Mouse (Mus musculus) liver, embryonic 12.5 days (tissue): ENCODE measurements around the gene Ppp2r2c. TPM values are rescaled to one million over a fixed set of nuclear protein-coding genes. Genes with fewer than 3 reads are reported as not detected.

Source experiments
- ATAC-seq: fragments of 200-750 bp; cut with Nextera tagmentation; 2 replicates; pipeline ENCODE4 v1.8.0; 2017; ENCODE audit warnings: moderate number of reproducible peaks, mild to moderate bottlenecking, moderate library complexity
- H3K27ac ChIP-seq: fragments of 300-500 bp; sonication (generic); 2 replicates; pipeline ENCODE4 v1.5.1; 2016; ENCODE audit warnings: mild to moderate bottlenecking
- H3K27me3 ChIP-seq: fragments of 300-500 bp; sonication (generic); replicated peaks from 2 replicates; pipeline ENCODE4 v1.6.1; 2016; ENCODE audit warnings: mild to moderate bottlenecking, moderate library complexity
- H3K36me3 ChIP-seq: fragments of 300-500 bp; sonication (generic); 2 replicates; pipeline ENCODE4 v1.6.1; 2016; ENCODE audit warnings: mild to moderate bottlenecking, moderate library complexity
- H3K4me1 ChIP-seq: fragments of 300-500 bp; sonication (generic); 2 replicates; pipeline ENCODE4 v1.6.1; 2016
- H3K4me2 ChIP-seq: fragments of 300-500 bp; sonication (generic); 2 replicates; pipeline ENCODE4 v1.6.1; 2016; ENCODE audit warnings: mild to moderate bottlenecking, moderate library complexity
- H3K4me3 ChIP-seq: fragments of 300-500 bp; sonication (generic); 2 replicates; pipeline ENCODE4 v1.5.1; 2016; ENCODE audit warnings: mild to moderate bottlenecking, moderate library complexity
- H3K9ac ChIP-seq: fragments of 300-500 bp; sonication (generic); 2 replicates; pipeline ENCODE4 v1.6.1; 2016; ENCODE audit warnings: mild to moderate bottlenecking, moderate library complexity
- H3K9me3 ChIP-seq: fragments of 300-500 bp; sonication (generic); replicated peaks from 2 replicates; pipeline ENCODE4 v1.6.1; 2016; ENCODE audit warnings: mild to moderate bottlenecking, moderate library complexity
- WGBS: fragments of 180-500 bp; shearing (Covaris S2); methylation state at CpG from one replicate; pipeline ENCODE4 v1.1.7; 2016; ENCODE audit not compliant: insufficient replicate concordance; 5-methylcytosine and 5-hydroxymethylcytosine counted together
- polyA plus RNA-seq: library from polyadenylated mRNA; unstranded; fragments of >200 nt; fragmentation: Nextera tagmentation; extraction: Ambion mirVana; gene quantifications from 2 replicates; pipeline ENCODE4 v1.2.1, GENCODE M21; 2016

Gene Ppp2r2c
- 0.08 TPM in 1 of 2 replicates, not detected in the other for polyA plus RNA-seq

- Histone ChIP-seq H3K4me2 (peak within 1 kb of the TSS; percentile 51), H3K9ac (no peak within 1 kb of the TSS), H3K4me3 (peak within 1 kb of the TSS; percentile 34), H3K4me1 (no peaks in the 10 kb centered on the region), H3K36me3 (no peaks in the 10 kb centered on the region), H3K27me3 (peaks cover 96% of the 10 kb centered on the region), H3K9me3 (no peaks in the 10 kb centered on the region), H3K27ac (no peak within 1 kb of the TSS)
- 5% methylated on average over 74 of the region's 108 CpGs for WGBS
- ATAC-seq = no peak
Measured at GRCm38 (mm10) chr5:36868266-36869090, at the start of gene Ppp2r2c. Ppp2r2c (plus strand) TSS chr5:36868513.

DNA sequence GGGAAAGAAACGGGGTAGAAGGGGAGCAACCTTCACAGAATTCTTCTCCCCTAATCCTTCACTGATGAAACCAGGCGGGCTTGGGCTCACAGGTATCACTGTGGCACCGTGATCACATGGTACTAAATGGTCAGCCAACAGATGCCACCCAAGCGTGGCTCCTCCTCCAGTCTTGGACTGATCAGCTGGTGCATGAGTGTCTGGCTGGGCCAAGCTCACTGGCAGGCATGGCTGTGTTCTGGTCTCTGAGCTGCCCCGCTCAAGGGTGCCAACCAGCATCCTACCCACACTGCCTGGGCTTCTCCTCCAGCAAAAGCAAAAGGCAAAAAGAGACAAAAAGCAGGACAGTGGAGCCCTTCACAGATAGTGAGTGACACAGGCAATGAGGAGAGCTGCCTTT lies 48.6 kb upstream of the Ppp2r2c start:
- no peak overlapping the region for H3K9ac ChIP-seq
- 73% methylated on average over 5 of the region's 5 CpGs for WGBS
- no peak for ATAC-seq
- H3K4me2 ChIP-seq = no peak overlapping the region
- no peaks in the 10 kb centered on the region for H3K9me3 ChIP-seq
- peaks cover 91% of the 10 kb centered on the region for H3K36me3 ChIP-seq
- H3K27ac ChIP-seq = no peak overlapping the region
- no peaks in the 10 kb centered on the region for H3K27me3 ChIP-seq
- no peak overlapping the region for H3K4me3 ChIP-seq
- no peaks in the 10 kb centered on the region for H3K4me1 ChIP-seq

DNA sequence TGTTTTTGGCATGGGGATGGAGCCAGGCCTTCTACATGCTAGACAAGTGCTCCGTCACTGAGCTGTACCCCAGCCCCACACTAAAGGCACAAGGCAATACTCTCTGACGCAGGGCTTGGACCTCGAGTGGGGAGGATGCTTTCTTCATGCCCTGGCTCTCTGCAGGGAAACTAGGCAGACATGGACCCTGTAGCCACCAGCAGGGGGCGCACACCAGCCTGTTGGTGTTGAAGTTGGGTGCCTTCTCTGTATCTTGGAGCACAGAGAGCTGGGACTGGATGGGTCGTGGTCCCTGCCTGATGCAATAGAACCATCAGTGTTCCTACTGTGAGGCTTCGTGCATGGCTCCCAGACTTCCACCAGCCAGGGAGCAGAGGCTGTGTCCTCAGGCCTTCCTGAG lies 48.2 kb upstream of the Ppp2r2c start:
- H3K9ac ChIP-seq = no peak overlapping the region
- no peaks in the 10 kb centered on the region for H3K27me3 ChIP-seq
- H3K9me3 ChIP-seq = no peaks in the 10 kb centered on the region
- no peak overlapping the region for H3K4me2 ChIP-seq
- WGBS = 44% methylated on average over 6 of the region's 6 CpGs
- no peak for ATAC-seq
- H3K4me1 ChIP-seq = no peaks in the 10 kb centered on the region
- H3K27ac ChIP-seq = no peak overlapping the region
- peaks cover 95% of the 10 kb centered on the region for H3K36me3 ChIP-seq
- no peak overlapping the region for H3K4me3 ChIP-seq

- Histone ChIP-seq H3K36me3 (peaks cover 96% of the 10 kb centered on the region), H3K4me3 (no peak overlapping the region), H3K27me3 (no peaks in the 10 kb centered on the region), H3K4me2 (no peak overlapping the region), H3K27ac (no peak overlapping the region), H3K4me1 (no peaks in the 10 kb centered on the region), H3K9me3 (no peaks in the 10 kb centered on the region), H3K9ac (no peak overlapping the region)
- WGBS = 91% methylated on average over 4 of the region's 4 CpGs
- ATAC-seq = no peak
Measured at GRCm38 (mm10) chr5:36822907-36823306, 45.4 kb upstream of the Ppp2r2c start.

GRCm38 (mm10) chr5:36829098-36829497 lies 39.2 kb upstream of the Ppp2r2c start:
- Histone ChIP-seq H3K4me3 (no peak overlapping the region), H3K36me3 (peaks cover 45% of the 10 kb centered on the region), H3K9ac (no peak overlapping the region), H3K9me3 (no peaks in the 10 kb centered on the region), H3K27ac (no peak overlapping the region), H3K4me2 (peak overlapping the region; percentile 95), H3K27me3 (0 out of 2 replicates have a peak, but pooled peaks cover 8% of the 10 kb centered on the region), H3K4me1 (peaks cover 10% of the 10 kb centered on the region)
- WGBS = 66% methylated on average over 4 of the region's 4 CpGs
- ATAC-seq = no peak

DNA sequence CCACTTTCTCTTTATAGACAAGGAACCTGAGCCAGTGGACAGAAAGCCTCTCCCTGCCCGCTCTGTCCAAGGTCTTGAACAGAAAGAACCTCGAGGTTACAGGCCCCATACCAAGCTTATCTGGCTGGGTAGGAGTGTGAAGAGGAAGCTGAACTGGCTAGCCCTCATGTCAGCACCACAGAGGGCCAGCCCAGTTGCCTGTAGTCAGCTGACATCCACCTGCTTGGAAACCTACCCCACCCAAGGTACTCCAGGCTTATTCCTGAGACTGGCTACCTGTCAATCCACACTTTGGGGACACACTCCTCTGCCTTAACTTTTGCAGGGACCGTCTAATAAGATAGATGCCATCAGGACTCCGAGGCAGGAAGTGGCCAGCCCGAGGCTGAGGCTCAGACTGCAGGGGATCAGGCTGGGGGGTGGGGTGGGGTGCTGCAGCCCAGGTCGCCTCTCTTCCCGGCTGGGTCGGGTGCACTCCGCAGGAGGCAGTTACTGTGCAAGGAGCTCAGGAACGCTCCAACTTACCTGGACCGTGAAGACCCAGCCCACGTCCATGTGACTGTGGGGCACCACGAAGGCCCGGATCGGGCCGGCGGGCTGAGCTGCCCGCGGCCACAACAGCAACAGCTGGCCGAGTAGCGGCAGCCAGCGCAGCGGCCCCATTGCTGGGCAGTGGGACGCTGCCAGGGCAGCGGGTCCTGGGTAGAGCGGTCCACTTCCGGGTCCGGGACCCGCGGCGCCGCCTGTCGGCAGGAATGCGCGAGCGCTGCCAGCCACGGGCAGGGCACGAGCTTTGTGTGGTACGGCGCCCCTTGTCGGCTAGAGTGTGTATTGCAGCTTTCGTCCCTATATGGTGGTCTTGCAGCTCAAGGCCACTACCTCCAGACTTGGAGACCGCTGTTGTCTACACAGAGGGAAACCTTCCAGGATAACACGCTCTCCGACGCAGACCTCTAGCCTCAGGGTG lies 38.1 kb upstream of the Ppp2r2c start, which contains the start of gene Man2b2:
Gene Man2b2, minus strand, starts transcription at position 741 of the 967 bp plus-strand sequence.
- H3K4me3 ChIP-seq = peak within 1 kb of the TSS; percentile 78
- H3K27ac ChIP-seq = peak within 1 kb of the TSS; percentile 65; the same call in 1 of the 2 replicates
- 1% methylated on average over 46 of the region's 46 CpGs for WGBS
- peaks cover 34% of the 10 kb centered on the region for H3K36me3 ChIP-seq
- no peaks in the 10 kb centered on the region for H3K9me3 ChIP-seq
- ATAC-seq = peak; percentile 86
- 0 out of 2 replicates have a peak, but pooled peaks cover 8% of the 10 kb centered on the region for H3K27me3 ChIP-seq
- peak within 1 kb of the TSS; percentile 82 for H3K9ac ChIP-seq
- peak within 1 kb of the TSS; percentile 95 for H3K4me2 ChIP-seq
- H3K4me1 ChIP-seq = peaks cover 10% of the 10 kb centered on the region

DNA sequence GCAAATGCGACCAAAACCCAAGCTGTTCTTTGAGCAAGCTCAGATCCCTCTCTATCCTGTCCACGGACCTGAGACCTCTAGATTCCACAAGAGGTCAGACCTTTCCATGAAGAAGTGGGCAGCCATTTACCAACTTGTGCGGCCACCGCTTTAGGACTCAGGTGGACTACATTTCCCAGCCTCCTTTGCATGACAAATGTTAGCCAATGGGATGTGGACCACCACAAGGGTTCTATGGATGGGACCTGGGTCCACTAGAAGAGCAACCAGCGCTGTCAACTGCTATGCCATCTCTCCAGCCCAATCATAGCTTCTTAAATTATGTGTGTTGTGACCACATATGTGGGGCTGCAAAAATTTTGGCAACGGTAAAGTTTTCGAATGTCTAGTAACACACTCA lies 37.0 kb upstream of the Ppp2r2c start:
- peaks cover 23% of the 10 kb centered on the region for H3K36me3 ChIP-seq
- H3K27ac ChIP-seq = no peak overlapping the region
- H3K4me2 ChIP-seq = peak overlapping the region; percentile 95; the same call in 1 of the 2 replicates
- peaks cover 10% of the 10 kb centered on the region for H3K4me1 ChIP-seq
- H3K9me3 ChIP-seq = no peaks in the 10 kb centered on the region
- no peak for ATAC-seq
- no peak overlapping the region for H3K9ac ChIP-seq
- H3K4me3 ChIP-seq = no peak overlapping the region
- H3K27me3 ChIP-seq = 0 out of 2 replicates have a peak, but pooled peaks cover 8% of the 10 kb centered on the region
- WGBS = 48% methylated on average over 7 of the region's 7 CpGs

- Histone ChIP-seq H3K36me3 (no peaks in the 10 kb centered on the region), H3K4me1 (no peaks in the 10 kb centered on the region), H3K9ac (no peak overlapping the region), H3K27ac (no peak overlapping the region), H3K4me3 (no peak overlapping the region), H3K9me3 (no peaks in the 10 kb centered on the region), H3K4me2 (no peak overlapping the region), H3K27me3 (0 out of 2 replicates have a peak, but pooled peaks cover 12% of the 10 kb centered on the region)
- 0% methylated on average over 6 of the region's 6 CpGs for WGBS
- no peak for ATAC-seq
Measured at GRCm38 (mm10) chr5:36835933-36836332, 32.4 kb upstream of the Ppp2r2c start.

DNA sequence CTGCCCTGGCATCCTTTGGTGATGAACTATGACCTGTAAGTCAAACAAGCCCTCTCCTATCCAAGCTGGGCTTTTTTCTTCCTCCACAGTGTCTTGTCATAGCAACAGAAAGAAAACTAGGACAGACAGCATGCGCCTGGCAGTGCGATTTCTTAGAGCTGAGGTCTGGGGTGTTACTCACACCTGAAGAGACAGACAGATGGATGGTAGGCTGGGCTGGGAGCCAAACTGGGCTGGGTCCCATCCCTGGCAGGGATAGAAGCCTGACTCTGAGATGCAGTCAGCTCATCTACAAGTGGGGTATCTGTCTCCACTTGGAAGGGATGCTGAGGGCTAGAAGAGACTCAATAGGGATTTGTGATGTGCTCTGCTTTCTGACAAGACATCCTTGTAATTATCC lies 29.3 kb upstream of the Ppp2r2c start:
- 0 out of 2 replicates have a peak, but pooled peaks cover 4% of the 10 kb centered on the region for H3K27me3 ChIP-seq
- no peak overlapping the region for H3K27ac ChIP-seq
- no peak overlapping the region for H3K9ac ChIP-seq
- no peak overlapping the region for H3K4me2 ChIP-seq
- H3K4me3 ChIP-seq = no peak overlapping the region
- WGBS = 63% methylated on average over 2 of the region's 2 CpGs
- ATAC-seq = no peak
- H3K4me1 ChIP-seq = no peaks in the 10 kb centered on the region
- H3K9me3 ChIP-seq = no peaks in the 10 kb centered on the region
- no peaks in the 10 kb centered on the region for H3K36me3 ChIP-seq

DNA sequence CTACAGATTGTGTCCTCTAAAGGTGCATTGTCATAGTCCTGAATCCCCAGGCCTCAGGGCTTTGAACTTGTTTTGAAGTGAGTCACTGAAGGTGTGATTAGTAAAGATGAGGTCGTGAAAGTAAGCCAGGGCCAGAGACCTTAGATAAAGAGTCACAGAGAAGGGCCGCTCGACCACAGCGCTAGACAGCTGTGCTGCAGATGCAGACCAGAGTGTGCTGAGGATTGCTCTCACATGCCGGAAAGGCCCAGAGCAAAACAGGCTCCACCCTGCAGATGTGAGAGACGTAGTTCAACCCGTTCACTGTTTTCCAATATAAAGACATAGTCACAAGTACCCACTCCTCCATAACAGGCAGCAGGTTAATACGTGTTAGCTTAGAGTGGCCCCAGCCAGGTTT lies 28.7 kb upstream of the Ppp2r2c start:
- Histone ChIP-seq H3K27me3 (0 out of 2 replicates have a peak, but pooled peaks cover 4% of the 10 kb centered on the region), H3K9me3 (no peaks in the 10 kb centered on the region), H3K36me3 (no peaks in the 10 kb centered on the region), H3K4me3 (no peak overlapping the region), H3K4me1 (no peaks in the 10 kb centered on the region), H3K4me2 (no peak overlapping the region), H3K27ac (no peak overlapping the region), H3K9ac (no peak overlapping the region)
- no peak for ATAC-seq
- 47% methylated on average over 8 of the region's 8 CpGs for WGBS

DNA sequence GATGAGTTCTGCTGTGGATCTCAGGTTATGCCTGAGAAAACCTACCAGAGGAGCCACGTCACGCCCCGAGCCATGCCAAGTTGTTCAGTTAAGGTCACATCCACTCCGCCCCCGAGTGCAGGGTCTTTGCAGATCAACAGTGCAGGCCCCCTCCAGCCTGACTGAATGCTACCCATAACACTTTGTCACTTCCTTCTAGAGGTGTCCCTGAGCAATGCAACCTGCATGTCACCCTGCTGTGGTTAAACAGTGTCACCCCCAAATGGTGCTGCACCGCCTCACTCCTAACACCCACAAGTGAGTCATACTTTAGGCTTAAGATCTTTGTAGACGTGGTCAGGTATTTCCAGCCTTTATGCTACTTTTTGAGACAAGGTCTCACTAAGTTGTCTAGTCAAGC lies 28.2 kb upstream of the Ppp2r2c start:
- Histone ChIP-seq H3K27me3 (0 out of 2 replicates have a peak, but pooled peaks cover 4% of the 10 kb centered on the region), H3K4me2 (no peak overlapping the region), H3K27ac (no peak overlapping the region), H3K9ac (no peak overlapping the region), H3K4me3 (no peak overlapping the region), H3K4me1 (no peaks in the 10 kb centered on the region), H3K9me3 (no peaks in the 10 kb centered on the region), H3K36me3 (no peaks in the 10 kb centered on the region)
- WGBS = 65% methylated on average over 7 of the region's 7 CpGs
- no peak for ATAC-seq
